Mouse (Mus musculus) cerebellum, adult 11-12 months (tissue): ENCODE measurements at regions not wholly inside any gene's neighbourhood (a gene's known extent, or its start where the extent isn't known, plus 50 kb on each side); places are given as distances from the start of the nearest gene placed in this dataset.

Source experiments
- DNase-seq: peaks from one replicate; pipeline ENCODE4 v3.0.0; 2022

- DNase-seq: no peak
These were observed 89.5 kb downstream of the Tmem38b start for GRCm38 (mm10) chr4:53915326-53915725.

DNA sequence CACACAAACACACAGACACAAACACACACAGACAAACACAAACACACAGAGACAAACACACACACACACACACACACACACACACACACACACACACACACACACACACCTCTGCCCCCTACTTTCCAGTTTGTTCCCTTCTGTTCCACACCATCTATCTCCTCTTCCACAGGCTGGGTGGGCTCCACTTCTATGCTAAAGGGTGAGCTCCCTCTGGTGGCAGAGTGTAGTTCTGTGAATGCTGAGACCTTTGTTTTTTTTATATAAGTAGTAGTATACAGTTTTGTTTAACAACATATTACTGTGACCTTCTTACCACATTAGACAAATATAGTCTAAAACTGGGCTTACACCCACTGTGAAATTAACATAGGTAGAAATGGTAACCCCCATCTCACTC is 93.3 kb downstream of the Tmem38b start:
- DNase-seq: no peak

DNA sequence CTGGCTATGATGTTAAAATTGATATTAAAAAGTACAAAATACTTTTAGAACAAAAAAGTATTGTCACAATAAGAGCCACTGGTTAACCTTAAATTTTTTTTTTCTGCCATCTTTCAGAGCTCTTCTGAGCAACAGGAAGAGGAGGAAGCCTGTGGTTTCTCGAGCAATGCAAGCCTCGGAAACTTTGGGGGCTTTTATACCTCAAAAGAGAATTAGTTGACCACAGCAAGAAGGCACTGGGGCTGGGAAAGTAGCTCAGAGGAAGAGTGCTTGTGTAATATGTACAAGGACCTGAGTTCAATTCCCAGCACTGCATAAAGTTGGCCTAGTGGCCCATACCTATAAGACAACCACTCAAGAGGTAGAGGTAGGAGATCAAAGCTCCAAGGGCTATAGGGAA is 94.7 kb downstream of the Tmem38b start:
- DNase-seq: no peak

GRCm38 (mm10) chr4:53931068-53931467 is 105.2 kb downstream of the Tmem38b start:
- no peak for DNase-seq

GRCm38 (mm10) chr4:53931499-53931898 is 105.7 kb downstream of the Tmem38b start:
- DNase-seq: no peak

DNA sequence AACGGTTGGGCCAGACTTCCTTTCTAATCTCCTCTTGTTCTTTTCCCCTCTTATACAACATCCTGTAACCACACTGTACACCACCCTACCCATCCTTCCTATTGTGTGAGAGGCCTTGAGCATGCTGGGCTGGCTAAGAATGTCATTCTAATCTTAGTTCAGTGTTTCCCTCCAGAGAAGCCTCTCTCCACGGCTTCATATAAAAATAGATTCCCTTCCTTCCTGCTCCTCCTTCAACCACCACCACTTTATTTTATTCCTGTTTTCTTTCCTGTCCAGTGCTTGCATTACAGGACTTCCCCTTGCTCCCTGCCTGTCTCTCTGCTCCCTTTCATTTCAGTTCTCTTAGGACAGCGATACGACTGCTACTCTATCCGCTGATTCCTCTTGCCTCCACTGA is 109.5 kb downstream of the Tmem38b start:
- no peak for DNase-seq

DNA sequence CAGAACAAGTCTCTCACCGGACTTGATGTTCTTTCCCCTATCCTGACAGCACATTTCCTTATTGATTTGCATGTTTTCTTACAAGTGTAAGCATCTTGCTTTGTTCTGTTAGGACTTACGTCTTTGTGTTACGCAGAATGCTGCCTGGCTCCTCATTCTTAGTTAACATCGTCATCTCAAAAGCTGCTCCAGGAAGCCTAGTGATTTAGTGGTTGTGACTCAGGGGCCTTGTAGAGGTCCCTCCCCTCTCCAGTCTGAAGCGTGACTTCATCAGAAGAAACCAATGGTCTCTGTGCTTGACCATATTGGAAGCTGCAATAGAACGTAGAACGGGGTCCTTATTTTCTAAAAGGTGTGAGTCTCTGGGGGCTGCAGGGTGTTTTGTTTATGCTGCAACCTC is 122.9 kb downstream of the Tmem38b start:
- no peak for DNase-seq

DNA sequence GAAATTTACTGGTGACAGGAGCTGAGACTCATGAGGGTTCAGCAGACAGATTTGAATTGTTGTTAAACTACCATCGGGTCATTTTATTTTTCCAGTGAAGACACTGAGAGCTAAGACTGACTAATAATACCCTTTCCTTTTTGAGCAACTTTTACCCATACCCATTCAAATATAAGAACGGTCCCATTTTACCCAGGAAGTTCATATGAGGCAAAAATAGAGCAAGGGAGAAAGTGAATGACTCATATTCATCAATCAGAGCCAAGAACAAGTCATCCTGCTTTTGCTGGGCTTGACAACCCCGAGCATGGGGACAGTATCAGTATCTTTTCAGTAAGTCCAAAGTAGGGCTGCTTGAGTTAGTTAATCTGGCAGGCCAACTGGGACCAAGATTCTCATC is 123.3 kb downstream of the Tmem38b start:
- no peak for DNase-seq

GRCm38 (mm10) chr4:53950496-53950895 is 124.7 kb downstream of the Tmem38b start:
- no peak for DNase-seq

DNA sequence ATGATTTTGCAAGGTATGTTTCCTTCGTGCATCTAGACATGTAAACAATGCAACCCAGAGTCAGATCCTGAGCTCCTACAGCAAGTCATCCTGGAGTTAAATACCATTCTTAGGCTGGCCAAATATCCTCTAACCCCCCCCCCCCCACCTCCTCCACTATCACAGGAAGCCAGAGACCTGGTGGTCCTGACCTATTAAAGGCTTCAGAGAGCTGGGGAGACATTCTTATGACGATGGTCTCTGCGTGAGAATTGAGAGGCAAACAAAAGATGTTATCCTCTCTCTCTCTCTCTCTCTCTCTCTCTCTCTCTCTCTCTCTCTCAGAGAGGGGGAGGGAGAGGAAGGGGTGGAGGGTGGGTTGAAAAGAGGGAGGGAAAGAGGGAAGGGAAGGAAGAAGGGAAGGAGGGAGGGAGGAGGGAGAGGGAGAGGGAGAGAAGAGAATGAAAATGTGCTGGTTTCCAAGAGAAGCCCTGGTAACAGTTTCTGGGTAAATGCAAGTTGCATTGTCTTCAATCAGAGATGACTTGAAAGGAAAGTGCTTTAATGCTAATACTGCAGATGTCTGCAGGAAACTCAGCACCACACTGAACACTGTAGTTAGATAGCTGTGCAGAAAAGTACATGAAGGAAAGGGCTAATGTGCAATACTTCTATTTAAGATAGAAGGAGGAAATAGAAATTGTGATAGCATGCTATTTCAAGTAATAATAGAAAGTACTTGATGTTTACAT is 125.3 kb downstream of the Tmem38b start:
- DNase-seq: no peak

- DNase-seq: no peak
These were observed 125.9 kb downstream of the Tmem38b start for GRCm38 (mm10) chr4:53951734-53952109.

DNA sequence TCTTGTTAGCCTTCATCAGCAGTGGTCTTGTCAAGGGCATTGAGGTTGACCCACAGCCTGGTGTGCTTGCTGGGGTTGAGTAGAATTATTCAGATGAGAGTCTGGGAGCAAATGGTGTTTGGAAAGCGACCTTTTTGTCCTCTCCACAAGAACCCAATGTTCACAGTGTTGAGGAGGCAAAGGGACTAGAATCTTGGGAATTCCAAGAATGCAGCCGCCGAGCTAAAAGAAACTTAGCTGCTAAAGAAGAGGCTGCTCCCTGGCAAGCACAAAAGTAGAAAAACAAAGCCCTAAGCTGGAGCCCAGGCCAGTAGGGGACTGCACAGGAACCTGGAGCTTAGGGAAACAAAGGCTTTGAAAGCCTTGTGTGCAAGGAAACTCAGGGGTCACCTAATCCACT is 126.4 kb downstream of the Tmem38b start:
- no peak for DNase-seq

GRCm38 (mm10) chr4:53962458-53962857 is 136.6 kb downstream of the Tmem38b start:
- no peak for DNase-seq

DNA sequence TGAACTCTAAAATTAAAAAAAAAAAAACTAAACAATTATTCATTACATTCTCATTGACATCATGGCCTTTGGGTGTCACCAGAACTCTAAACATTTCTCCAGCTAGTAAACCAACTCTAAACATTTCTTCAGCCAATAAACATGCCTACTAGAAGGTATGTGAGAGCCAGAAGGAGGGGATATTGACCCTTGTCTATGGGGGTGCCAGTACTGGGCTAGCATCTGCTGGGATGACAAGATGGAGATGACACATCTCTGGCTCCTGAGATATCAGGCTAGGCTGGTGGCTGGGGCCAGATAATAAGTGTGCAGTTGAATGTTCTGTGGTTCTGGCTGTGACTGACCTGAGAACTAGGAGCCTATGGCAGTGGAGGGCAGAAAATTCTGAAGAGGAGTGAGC is 144.6 kb downstream of the Tmem38b start:
- DNase-seq: no peak

- DNase-seq: no peak
These were observed 145.1 kb downstream of the Tmem38b start for GRCm38 (mm10) chr4:53970960-53971359.

- DNase-seq: no peak
These were observed 150.3 kb downstream of the Tmem38b start for GRCm38 (mm10) chr4:53976036-53976638.

GRCm38 (mm10) chr4:53986519-53987301 is 160.9 kb downstream of the Tmem38b start:
- no peak for DNase-seq

DNA sequence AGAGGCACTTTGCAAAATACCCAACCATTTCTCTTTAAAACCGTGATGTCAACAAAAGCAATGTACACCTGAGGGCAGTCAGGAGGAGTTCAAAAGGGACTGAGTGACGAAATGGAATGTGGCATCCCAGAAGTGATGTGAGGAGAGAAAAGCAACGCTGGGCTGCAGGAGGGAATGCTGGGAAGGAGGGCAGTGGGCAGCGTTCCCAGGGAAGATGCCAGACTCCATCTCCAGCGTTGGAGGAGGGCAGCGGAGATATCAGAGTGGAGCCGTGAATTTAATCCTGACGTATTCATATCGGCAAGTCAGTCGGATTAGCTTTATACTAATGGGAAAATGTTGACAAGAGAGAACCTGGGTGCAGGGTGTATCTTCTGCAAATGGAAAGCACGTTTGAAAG is 161.7 kb downstream of the Tmem38b start:
- DNase-seq: peak; percentile 5

- DNase-seq: no peak
These were observed 195.4 kb downstream of the Tmem38b start for GRCm38 (mm10) chr4:54021069-54021829.

DNA sequence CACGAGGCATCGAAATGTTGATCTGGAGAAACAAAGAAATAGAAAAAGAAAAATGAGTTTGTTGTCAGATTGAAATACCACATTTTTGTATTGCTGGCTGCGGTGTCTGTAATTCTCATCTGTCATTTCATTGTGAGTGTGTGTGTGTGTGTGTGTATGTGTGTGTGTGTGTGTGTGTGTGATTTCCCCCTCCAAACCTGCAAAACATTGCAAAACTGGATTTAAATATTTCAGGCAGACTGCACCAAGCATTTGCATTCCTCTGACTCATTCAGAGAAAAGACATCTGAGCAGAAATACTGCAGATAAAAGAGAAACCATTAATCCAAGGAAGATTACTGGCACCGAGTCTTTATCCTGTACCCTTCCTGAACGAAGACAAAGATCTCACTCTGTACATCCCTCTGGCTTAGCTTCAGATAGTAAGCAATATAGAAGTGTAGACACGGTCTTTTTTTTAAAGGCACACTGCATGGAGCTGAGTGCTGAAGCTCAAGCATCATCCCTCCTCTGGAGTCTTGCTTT is 196.1 kb downstream of the Tmem38b start:
- DNase-seq: no peak

DNA sequence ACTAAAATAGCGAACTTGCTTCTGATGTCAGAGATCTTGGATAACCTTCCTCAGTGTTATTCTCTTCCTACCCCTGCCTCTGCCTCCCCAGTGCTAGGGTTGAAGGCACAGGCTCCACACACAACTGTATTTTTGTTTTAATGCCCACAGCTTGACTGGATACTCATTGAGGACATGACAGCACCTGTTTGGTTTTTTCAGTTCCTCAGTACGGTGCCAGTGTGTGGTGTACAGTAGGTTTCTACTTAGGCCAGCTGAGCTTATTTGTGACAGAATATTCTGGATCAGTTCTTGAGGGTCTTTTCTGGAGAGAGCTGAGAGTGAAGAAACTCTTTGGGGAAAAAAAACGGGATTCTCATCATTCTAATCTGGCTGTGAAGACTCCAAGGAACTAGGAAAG is 201.1 kb downstream of the Tmem38b start:
- no peak for DNase-seq

- no peak for DNase-seq
These were observed 201.9 kb downstream of the Tmem38b start for GRCm38 (mm10) chr4:54027565-54028237.
